Mouse (Mus musculus): ENCODE results near the gene Pfn1.

DNA sequence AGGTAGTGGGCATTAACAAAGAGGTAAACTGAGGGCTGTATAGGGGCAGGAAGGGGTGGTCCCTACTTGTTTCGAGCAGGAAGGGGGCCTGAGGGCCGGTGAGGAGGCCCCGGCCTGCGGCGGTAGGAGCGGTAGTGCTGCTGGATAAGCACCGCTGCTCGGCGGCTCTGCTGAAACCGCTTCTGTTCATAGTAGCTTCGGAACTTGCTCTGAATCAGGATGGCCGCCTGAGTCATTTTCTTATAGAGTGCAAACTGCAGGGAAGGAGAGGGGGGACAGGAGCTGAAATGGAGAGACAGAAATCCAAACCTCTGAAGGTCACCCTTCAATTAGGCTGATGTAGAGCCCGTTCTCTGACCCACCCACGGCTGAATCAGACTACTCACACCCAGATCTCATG is 16.0 kb upstream of the Pfn1 start:
- TF ChIP-seq CTCF (IDR thresholded peaks at IDR 0.05; ENCODE audit: control insufficient read depth, insufficient read depth, insufficient replicate concordance, low read depth, low read length) (no peak), POLR2A (IDR thresholded peaks at IDR 0.05; ENCODE audit: control insufficient read depth, low read depth, low read length) (no peak)
